20 mouse cellular contexts compared by ENCODE assay signal in the genomic region with DNA sequence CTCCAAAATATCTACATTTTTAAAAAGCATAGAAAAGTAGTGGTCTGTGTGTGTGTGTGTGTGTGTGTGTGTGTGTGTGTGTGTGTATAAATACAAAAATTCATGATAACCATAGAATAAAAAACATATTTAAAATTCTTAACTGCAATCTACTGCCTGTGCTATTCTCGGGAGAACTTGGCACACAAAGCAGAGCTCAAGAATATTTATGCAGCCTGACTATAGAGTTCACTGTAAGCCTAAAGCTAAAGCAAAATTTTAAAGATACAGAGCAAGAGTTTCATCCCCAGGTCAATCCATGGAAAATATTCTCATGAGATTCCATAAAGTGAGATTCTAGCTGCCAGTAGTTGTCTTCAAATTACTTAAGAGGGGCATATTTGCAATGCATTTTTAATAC.
DNase-seq lines count a peak whose midpoint lies in the region; ATAC-seq and TF ChIP-seq lines count a peak whose summit lies in the region.
"Had no signal": no experiment of that assay in that cellular context is flagged by ENCODE, and none has a peak within 500 bp of the region (broad histone marks: within the 10 kb centered on the region; RNA-seq: fewer than 3 reads in every experiment).

No protein-coding gene starts in this region.

- H3K4me3 ChIP-seq in kidney, postnatal 0 days (replicated peaks; ENCODE audit: low read depth, low read length) = no peak overlapping the region
- no peak overlapping the region for H3K4me3 ChIP-seq in midbrain, embryonic 14.5 days (replicated peaks; ENCODE audit: low read depth, low read length)
- H3K4me3 ChIP-seq in midbrain, embryonic 13.5 days (replicated peaks) = no peak overlapping the region
- H3K4me3 ChIP-seq: embryonic facial prominence, embryonic 10.5 days; embryonic facial prominence, embryonic 12.5 days; forebrain, embryonic 12.5 days had no signal

- no peak overlapping the region for H3K9ac ChIP-seq in kidney, postnatal 0 days (ENCODE audit: low read depth, low read length)
- H3K9ac ChIP-seq in midbrain, embryonic 14.5 days (replicated peaks; ENCODE audit: low read length) = no peak overlapping the region
- no peak overlapping the region for H3K9ac ChIP-seq in midbrain, embryonic 13.5 days (replicated peaks)
- H3K9ac ChIP-seq: embryonic facial prominence, embryonic 12.5 days; forebrain, embryonic 12.5 days had no signal

- no peaks in the 10 kb centered on the region for H3K27me3 ChIP-seq in kidney, postnatal 0 days (ENCODE audit: insufficient read depth, low read length)
- no peaks in the 10 kb centered on the region for H3K27me3 ChIP-seq in midbrain, embryonic 14.5 days (ENCODE audit: control insufficient read depth, insufficient read depth, low read length)
- no peaks in the 10 kb centered on the region for H3K27me3 ChIP-seq in midbrain, embryonic 13.5 days
- H3K27me3 ChIP-seq: embryonic facial prominence, embryonic 12.5 days; forebrain, embryonic 12.5 days had no signal

- DNase-seq in kidney, postnatal 0 days (ENCODE audit: low spot score) = peak; percentile 51
- DNase-seq in kidney, postnatal 10 days = no peak
- peak; percentile 8 for DNase-seq in midbrain, embryonic 14.5 days
- peak; percentile 32 for DNase-seq in brain, adult 2 months (ENCODE audit: low read depth, low spot score)
- DNase-seq in brain, embryonic 14.5 days (ENCODE audit: low read depth) = peak; percentile 3
- DNase-seq in adipocyte (ENCODE audit: low spot score) = no peak
- DNase-seq: adrenal gland, adult 8-10 months; adrenal gland, postnatal 14 days; adrenal gland, postnatal 36 days; cerebellum, adult 11-12 months; cerebellum, adult 2 months; cerebellum, adult 9-10 months; cerebellum, postnatal 10 days; cerebellum, postnatal 25 days had no signal

- no peak for TF ChIP-seq POLR2A in brain, embryonic 14.5 days (IDR thresholded peaks at IDR 0.05; ENCODE audit: borderline replicate concordance, extremely low read depth, insufficient read depth, insufficient read length, poor library complexity, severe bottlenecking)

- WGBS in kidney, postnatal 0 days = 53% methylated on average over 1 of the region's 1 CpGs
- WGBS in midbrain, embryonic 14.5 days = 43% methylated on average over 1 of the region's 1 CpGs
- WGBS in midbrain, embryonic 13.5 days = 76% methylated on average over 1 of the region's 1 CpGs

- H3K4me1 ChIP-seq in kidney, postnatal 0 days (replicated peaks; ENCODE audit: insufficient read depth, low read length) = no peaks in the 10 kb centered on the region
- no peaks in the 10 kb centered on the region for H3K4me1 ChIP-seq in midbrain, embryonic 14.5 days (ENCODE audit: control insufficient read depth, insufficient read depth, low read length)
- H3K4me1 ChIP-seq in midbrain, embryonic 13.5 days (replicated peaks) = 0 out of 2 replicates have a peak, but pooled peaks cover 5% of the 10 kb centered on the region
- H3K4me1 ChIP-seq: embryonic facial prominence, embryonic 10.5 days; embryonic facial prominence, embryonic 12.5 days; forebrain, embryonic 12.5 days had no signal

- no peak overlapping the region for H3K4me2 ChIP-seq in kidney, postnatal 0 days (ENCODE audit: low read length)
- H3K4me2 ChIP-seq in midbrain, embryonic 14.5 days (ENCODE audit: low read length) = no peak overlapping the region
- no peak overlapping the region for H3K4me2 ChIP-seq in midbrain, embryonic 13.5 days (replicated peaks)
- H3K4me2 ChIP-seq: embryonic facial prominence, embryonic 12.5 days; forebrain, embryonic 12.5 days had no signal

- no peak overlapping the region for H3K27ac ChIP-seq in kidney, postnatal 0 days
- no peak overlapping the region for H3K27ac ChIP-seq in midbrain, embryonic 14.5 days (replicated peaks; ENCODE audit: low read depth, low read length)
- no peak overlapping the region for H3K27ac ChIP-seq in midbrain, embryonic 13.5 days
- H3K27ac ChIP-seq: embryonic facial prominence, embryonic 10.5 days; embryonic facial prominence, embryonic 12.5 days; forebrain, embryonic 12.5 days had no signal

- H3K9me3 ChIP-seq in kidney, postnatal 0 days (replicated peaks; ENCODE audit: low read length) = no peaks in the 10 kb centered on the region
- H3K9me3 ChIP-seq in midbrain, embryonic 14.5 days (ENCODE audit: control insufficient read depth, low read length) = no peaks in the 10 kb centered on the region
- H3K9me3 ChIP-seq in midbrain, embryonic 13.5 days = no peaks in the 10 kb centered on the region
- H3K9me3 ChIP-seq: embryonic facial prominence, embryonic 10.5 days; embryonic facial prominence, embryonic 12.5 days; forebrain, embryonic 12.5 days had no signal

- H3K36me3 ChIP-seq in kidney, postnatal 0 days (ENCODE audit: insufficient read depth, low read length) = no peaks in the 10 kb centered on the region
- H3K36me3 ChIP-seq in midbrain, embryonic 14.5 days (ENCODE audit: control insufficient read depth, insufficient read depth, low read length) = no peaks in the 10 kb centered on the region
- H3K36me3 ChIP-seq in midbrain, embryonic 13.5 days = no peaks in the 10 kb centered on the region
- H3K36me3 ChIP-seq: embryonic facial prominence, embryonic 10.5 days; embryonic facial prominence, embryonic 12.5 days; forebrain, embryonic 12.5 days had no signal

- ATAC-seq in kidney, postnatal 0 days (replicated peaks; ENCODE audit: low FRiP score, low read depth) = no peak
- no peak for ATAC-seq in midbrain, embryonic 14.5 days (ENCODE audit: low FRiP score, low TSS enrichment)
- no peak for ATAC-seq in midbrain, embryonic 13.5 days
- ATAC-seq: forebrain, embryonic 14.5 days; forebrain, embryonic 16.5 days had no signal

- no peak for TF ChIP-seq CTCF in kidney, postnatal 0 days (IDR thresholded peaks at IDR 0.05; ENCODE audit: low read depth)
- TF ChIP-seq CTCF in brain, embryonic 14.5 days (IDR thresholded peaks at IDR 0.05; ENCODE audit: borderline replicate concordance, extremely low read depth, insufficient read depth, insufficient read length) = no peak

Comparison
In these comparisons a context has a peak if more than half of its experiments do, and no peak if none do; other contexts are left out.
1. DNase-seq: peak in kidney, postnatal 0 days (single experiment), midbrain, embryonic 14.5 days (single experiment), brain, adult 2 months (single experiment) and brain, embryonic 14.5 days (single experiment); none in kidney, postnatal 10 days (single experiment) and adipocyte (single experiment).